Mouse (Mus musculus): ENCODE results near the gene Phactr2.
"Not testable (repeated sequence)": the region's sequence is repeated elsewhere in the genome, so short reads cannot be mapped to it uniquely, and the experiment has no call there.

The Phactr2 gene

DNA sequence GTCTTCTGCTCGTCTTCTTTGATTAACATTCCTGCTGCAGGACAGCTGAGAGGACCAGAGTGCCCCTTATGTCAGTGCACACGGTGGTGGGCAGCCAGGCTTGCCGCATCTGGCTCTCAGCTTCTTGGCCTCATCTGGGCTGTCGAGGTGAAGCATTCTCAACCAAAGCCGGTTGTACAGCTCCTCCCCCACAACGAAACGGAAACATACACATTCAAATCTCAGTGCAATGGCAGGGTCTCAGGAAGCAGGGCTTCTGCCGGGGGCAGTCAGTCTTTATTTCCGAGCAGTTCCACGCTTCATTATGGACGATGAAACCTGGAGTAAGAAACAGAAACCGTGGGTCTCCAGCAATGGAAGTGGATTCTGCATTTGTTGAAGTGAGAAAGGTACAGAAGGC is 260.3 kb downstream of the Phactr2 start:
- DNase-seq (ENCODE audit: low read depth) = no peak

DNA sequence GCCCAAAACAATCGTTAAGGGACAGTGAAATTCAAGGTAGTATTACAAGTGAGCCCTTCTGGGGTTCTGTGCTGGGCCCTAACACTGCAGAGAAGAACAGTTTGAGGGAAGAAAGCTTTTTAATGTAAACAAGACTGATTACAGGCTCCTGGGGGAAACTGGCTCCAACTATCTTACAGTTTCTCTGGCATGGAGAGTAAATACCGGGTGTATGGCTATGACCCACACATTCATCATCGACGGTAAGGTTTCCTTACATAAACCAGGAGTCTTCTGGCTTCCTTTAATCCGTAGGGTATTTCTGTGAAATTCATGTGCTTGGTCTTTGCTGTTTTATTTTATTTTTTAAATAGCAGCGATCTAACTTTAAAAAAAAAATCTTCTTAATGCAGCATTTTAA is 261.4 kb downstream of the Phactr2 start:
- no peak for DNase-seq (ENCODE audit: low read depth)

DNA sequence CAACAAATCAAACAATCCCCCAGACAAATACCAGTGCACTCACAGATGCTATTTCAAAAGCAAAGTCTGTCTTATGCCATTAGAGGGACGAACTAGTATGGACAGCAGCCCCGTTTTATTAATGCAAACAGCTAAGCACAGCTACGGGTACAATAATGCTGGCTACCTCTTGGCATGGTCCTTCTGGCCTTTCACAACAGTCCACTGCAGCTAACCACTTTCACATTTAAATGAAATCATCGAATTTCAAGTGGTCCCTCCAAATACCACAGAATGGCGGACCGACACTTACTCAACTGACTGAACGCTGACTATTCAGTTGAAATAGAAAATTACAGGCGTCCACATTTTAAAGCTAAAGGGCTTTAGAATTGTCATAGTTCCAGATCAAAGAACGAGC is 261.9 kb downstream of the Phactr2 start:
- no peak for DNase-seq (ENCODE audit: low read depth)

DNA sequence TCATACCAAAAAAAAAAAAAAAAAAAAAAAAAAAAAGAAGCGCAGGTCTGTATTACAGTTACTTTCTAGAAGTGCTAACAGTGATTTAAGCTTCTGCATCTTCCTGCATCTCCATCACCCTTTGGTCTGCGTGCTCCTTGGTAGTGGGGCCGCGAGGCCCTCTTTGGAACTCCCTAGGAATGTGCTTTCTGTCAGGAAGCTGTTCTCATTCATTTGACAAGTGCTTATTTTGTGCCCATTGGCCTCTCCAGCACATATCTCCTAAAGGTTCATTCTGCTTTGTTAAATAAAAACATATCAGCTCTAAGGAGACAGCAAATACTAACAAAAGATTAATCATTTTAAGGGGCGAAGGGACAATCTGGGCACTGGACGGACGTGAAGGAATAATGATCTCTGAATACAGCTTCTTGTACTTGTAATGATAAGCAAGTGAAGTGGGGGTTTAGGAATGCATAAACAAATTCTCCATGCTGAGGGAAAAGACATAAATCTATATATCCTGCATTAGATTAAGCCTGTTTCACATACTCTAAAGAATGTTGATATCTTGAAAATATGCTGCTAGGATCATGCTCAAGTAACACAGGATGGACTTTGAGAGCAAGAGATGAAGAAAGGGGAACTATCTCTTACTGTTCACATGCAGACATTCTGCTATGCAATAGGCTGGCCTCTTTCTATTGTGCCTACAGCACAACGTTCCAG is 264.1 kb downstream of the Phactr2 start:
- no peak for DNase-seq (ENCODE audit: low read depth)

DNA sequence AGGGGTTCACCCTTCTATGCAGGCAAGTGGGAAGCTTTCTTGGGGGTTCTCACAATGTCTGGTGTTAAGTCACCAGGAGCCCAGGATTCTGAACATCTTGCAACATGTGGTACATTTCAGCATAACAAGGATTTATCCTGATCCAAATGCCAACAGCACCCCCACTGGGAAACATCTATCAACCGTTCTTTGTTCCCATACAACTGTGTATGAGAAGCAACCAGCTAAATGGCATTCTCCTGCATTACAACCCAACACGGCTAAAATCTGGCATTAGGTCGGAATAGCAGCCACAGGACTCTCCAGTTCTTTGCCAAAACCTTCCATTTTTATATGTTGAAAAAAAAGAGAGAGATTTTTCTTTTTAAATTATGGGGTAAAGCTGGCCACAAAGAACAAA is 264.7 kb downstream of the Phactr2 start:
- DNase-seq (ENCODE audit: low read depth) = no peak

DNA sequence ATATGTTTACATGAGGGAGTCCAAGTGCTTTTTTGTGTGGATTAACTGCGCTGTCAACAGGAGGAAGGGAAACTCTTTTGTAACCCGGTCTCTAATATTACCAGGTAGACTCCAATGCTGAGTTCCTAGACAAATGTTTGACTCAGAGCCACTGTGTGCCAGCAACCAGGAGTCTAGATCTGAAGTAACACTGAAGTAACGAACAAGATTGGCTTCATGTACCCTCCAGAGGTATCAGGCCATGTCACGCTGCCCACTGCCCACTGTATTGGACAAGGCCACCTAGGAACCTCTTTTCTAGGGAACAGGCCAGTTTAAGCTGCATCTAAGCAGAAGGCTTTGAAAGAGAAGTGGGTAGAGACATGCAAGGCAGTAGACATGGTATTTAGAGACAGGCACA is 265.2 kb downstream of the Phactr2 start:
- DNase-seq (ENCODE audit: low read depth) = no peak

DNA sequence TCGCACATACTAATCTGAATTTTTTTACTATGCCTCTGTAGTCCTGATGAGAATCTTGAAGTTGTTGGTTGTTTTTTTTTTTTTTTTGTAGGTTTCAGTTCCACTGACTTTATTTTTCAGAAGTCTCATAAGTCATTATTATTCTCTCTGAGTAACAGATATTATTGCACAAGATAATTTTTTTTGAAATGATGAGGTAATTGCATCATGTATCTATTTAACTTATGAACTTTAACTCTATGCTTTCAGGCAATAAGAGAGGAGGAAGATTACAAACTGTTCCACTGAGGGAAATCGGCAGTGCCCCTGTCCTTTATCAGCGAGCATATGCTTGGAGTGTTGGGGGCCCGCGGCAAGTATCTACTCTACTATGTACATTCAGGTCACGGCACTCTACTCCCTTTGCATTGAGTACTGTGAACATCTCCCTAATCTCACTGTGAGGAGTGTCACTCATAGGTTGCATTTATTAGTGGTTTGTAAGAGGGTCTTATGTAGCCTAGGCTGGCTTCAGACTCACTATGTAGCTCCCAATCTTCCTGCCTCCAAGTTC is 272.4 kb downstream of the Phactr2 start:
- peak; percentile 48 for DNase-seq (ENCODE audit: low read depth)

DNA sequence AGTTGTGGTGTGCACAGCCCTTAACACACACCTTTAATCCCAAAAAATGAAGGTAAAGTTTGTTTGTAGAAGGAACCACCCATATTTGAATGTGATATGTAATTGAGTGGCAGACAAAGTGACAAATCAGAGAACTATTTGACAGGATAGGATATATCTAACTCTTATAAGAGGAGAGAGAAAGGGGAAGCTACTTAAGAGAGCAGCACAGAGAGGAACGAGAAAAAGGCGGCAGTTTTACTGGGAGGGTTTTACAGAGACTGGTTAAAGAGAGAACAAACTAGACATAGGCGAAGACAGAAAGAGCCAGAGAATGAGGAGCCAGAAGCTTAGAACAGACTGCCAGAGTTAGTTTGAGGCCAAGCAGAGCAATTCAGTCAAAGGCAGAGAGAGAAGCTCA is 273.4 kb downstream of the Phactr2 start:
- DNase-seq (ENCODE audit: low read depth) = no peak

DNA sequence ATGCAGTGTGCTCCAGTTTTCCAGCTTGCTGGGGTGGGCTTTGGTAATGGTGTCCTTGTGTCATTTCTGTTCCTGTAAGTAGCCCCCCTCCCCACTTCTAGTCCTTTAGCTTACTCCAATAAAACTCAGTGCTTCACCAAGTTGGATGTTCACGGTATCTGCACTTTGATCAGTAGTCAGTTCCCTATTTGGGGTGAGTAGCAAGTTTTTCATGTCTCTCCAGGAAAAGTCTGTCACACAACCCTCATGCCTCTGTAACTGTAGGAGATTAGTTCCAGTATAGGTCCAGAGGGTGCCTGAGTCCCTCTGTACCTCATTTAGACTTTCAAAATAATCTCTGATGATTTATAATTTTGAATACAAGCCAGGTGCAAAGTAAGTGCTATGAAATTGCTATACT is 275.0 kb downstream of the Phactr2 start:
- DNase-seq (ENCODE audit: low read depth) = no peak

DNA sequence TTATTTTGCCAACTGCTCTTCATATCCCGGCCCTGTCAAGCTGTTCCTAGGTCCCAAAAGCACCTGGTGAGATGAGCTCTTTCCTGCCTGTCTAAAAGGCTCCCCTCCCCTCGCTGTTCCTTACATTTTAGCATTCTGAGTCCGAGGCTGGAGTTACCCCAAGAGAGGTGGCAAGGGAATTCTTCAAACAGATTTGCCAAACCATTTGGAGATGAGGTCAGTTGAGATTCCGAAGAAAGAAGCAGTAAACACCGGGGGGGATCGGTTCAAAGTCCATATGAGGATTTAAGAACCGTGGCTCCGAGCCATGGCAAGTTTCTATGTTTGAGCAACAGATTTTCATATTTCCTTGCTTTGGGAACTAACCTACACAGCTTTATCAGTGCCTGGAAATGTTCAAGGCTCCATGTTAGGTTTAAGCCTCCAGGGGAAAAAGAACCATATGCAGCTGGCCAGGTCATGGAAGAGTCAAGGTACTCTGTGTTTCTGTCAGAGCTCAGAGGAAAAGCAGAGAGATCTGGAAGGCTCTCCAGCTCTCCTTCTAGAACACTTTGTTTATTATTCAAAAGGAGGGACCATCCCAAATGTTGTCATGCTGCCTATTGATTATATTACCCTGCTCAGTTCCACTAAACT is 277.2 kb downstream of the Phactr2 start:
- no peak for DNase-seq (ENCODE audit: low read depth)

DNA sequence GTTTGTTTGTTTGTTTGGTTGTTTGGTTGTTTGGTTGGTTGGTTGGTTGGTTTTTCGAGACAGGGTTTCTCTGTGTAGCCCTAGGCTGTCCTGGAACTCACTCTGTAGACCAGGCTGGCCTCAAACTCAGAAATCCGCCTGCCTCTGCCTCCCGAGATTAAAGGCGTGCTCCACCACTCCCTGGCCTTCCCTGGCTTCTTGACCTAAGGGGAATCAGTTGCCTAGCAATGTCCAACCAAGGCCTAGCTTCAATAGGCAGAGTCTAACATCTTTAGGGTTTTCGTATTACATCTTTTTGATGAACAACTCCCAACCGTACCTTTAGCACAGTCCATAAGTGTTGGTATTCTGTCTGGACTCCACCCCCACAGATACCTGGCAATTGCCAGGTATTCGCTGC is 280.7 kb downstream of the Phactr2 start:
- DNase-seq (ENCODE audit: low read depth) = not testable (repeated sequence)

DNA sequence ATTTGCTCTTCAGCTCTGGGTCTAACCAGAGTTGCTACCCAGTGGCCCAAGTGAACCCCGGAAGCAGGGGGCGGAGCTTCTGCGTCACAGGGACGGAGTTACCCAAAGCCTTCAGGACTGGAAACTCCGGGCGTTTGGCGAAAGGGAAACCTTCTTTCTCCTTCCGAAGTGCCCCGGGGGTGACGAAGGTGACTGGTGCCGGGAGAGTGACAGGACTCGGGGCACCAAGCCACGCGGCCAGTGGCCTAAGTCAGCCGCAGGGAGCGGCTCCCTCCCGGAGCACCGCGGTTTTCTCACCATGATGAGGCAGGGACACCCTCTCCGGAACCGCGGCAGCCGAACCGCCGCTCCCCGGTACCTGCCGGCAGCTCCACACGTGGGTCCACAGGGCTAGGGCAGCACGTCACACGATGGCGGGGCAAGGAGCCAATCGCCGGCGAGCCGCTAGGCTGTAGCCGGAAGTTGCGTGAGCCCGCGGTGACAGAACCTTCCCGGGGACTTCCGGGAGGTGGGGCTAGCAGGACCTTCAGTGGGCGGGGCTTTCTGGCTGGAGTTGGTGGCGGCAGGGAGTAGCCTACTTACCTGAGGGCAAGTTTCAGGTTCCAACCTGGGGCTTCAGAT is 281.4 kb downstream of the Phactr2 start, which contains the start of gene Ltv1:
Ltv1 (minus strand) TSS at position 438 of the 621 bp plus-strand sequence.
- peak; percentile 89 for DNase-seq (ENCODE audit: low read depth)

DNA sequence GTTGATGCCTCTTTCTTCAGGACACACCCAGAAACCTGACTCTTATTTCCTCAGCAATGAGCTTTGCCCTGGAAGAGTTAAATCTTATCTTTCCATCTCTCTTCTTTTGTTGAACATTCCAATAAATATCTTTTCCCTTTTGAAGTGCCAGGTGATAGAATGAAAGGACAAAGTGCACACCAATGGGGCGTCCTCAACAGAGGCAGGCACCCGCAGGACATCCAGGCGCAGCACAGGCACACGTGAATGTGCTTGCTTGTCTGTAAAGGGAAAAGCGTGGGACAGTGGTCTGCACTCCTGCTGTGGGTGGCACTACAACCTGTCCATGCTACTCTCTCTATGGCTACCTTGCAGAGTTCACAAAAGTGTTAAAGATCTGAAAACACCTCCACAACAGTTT is 284.3 kb downstream of the Phactr2 start:
- DNase-seq (ENCODE audit: low read depth) = no peak

DNA sequence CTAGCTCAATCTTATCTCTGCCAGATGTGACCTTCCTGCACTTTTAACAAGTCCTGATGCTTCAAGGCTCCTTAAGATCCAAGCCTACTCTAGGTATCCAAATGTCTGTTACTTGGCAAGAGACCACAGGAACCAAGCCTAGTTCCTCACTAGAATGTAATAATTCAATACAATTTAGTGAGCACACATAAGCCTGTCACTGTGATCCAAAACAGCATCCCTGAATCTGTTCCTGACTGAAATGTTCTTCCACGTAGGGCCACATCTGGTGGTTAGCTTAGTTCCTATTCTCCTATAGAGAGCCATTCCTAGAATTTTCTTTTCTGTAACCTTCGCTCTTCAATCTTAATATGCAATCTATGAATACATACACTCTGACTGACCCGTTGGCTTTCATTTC is 287.5 kb downstream of the Phactr2 start:
- DNase-seq (ENCODE audit: low read depth) = no peak

DNA sequence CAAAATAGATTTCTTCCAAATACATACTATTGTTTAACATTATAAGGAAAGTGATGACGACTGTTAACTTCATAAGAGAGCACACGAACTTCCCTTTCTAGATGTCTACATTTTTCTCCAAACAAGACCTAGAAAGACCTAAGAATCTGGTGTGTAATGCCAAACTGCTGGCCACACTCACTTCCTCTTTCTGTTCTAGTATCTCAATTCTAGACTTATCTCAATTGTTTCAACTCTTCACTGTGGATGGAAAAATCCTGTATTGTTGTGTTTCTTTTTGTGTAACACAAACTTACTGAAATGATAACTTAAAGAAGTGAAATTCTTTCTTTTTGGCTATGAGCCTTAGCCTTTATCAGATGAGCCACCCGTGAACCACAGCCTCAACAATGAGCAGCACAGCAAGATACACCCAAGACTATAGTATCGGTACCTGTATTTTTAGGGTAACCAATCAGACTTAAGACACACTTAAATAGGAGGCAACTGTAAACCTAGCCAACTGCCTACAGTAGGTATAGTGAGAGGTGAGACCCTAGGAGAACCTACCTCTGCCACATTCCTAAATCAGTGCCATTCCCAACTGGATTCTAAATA is 289.9 kb downstream of the Phactr2 start:
- no peak for DNase-seq (ENCODE audit: low read depth)

DNA sequence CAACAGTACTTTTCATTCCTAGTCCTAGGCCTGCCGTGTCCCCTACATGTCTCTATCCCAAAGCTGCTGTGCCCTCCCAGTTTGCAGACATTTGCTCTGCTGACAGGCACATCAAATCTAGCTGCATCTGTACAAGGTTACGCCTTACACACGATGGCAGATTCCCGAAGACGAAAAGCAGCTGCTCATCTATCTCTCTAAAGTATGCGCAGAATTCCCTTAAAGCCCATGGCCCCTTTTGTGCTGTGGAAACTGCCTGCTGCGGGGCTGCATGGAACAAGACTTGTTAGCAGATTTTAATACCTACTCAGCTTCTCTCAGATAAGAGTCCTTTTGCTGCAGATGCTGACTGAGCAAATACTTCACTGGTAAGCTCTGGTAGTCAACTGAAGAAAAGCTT is 294.0 kb downstream of the Phactr2 start:
- no peak for DNase-seq (ENCODE audit: low read depth)

DNA sequence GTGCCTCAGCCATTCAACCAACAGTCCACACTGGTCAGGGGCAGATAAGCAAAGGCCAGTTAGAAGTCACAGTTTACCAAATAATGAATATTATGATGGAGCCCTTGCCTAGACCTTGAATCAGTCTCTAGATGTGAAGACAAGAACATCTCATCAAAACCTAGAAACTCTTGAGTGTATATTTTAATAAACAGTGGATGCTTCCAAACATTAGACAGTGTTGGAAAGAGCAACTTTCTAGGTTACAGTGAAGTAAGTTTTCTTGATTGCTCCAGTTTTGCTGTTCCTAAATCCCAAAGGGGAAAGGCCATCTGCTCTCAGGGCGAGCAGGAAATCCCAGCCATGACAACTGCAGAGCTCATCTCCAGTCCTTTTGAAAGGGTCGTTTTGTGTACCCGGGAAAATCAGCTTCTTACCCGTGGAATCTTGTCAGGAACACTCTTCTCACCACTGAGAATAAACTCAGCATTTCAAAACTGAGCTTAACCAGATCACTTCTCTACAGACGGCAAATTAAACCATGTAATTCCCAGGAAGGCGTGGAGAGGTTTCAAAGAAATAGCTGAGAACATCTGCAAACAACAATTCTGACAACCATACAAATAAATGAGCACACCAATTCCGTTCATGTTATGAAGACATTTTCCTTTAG is 296.1 kb downstream of the Phactr2 start, which contains the start of gene Zc2hc1b:
Zc2hc1b (minus strand) TSS at position 51 of the 652 bp plus-strand sequence.
- no peak for DNase-seq (ENCODE audit: low read depth)

DNA sequence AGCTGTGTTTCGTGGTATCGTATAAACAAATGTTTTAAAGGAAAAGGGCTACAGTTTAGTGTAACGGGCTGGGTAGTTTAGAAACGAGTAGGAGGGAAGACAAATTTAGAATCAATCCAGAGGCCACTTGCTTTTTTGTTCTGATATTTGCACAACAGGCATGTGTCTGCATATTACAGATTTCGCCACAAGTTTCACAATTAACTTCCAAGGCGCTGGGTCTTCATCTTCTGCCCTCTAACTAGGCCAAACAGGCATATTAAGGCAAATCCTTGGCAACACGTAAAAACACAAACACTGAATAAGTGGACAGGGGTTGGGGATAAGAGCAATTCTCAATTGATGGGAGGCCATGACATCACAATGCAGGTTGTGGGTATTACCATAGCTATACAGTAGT is 298.3 kb downstream of the Phactr2 start:
- DNase-seq (ENCODE audit: low read depth) = no peak

DNA sequence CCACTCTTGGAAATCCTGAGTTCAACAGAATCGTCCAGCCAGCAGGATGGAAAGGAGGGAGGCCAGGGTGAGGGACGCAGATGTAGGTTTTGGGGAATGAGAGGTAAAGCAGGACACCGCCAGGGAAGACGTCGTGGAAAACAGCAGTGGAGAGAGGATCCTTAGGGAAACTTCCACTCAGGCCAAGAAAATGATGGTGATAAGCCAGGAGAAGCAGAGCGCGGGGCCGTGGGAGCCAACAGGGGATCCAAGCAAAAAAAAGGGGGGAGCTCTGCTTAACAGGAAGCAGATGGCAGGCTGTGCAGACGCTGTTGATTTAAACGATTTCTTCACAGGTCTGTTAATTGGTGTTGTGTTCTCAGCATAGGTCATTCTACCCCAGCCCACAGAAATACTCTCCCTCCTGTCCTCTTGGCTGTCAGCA is 301.4 kb downstream of the Phactr2 start:
- DNase-seq (ENCODE audit: low read depth) = no peak

DNA sequence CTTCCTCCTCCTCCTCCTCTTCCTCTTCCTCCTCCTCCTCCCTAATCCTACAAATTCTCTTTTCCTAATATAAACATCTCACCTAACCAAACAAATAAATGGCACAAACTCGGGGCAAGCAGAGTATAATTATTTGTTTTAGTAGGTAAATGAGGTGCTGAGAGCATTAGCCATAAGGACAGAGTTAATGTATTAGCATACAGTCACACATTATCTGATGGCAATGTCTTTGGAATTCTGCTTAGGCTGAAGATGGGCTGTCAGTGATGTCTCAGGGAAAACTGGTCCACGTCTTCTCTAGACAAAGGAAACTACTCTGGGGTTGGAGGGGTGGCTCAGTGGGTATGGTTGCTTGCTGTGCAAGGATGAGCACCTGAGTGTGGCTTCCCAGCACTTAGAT is 302.8 kb downstream of the Phactr2 start:
- DNase-seq (ENCODE audit: low read depth) = no peak

DNA sequence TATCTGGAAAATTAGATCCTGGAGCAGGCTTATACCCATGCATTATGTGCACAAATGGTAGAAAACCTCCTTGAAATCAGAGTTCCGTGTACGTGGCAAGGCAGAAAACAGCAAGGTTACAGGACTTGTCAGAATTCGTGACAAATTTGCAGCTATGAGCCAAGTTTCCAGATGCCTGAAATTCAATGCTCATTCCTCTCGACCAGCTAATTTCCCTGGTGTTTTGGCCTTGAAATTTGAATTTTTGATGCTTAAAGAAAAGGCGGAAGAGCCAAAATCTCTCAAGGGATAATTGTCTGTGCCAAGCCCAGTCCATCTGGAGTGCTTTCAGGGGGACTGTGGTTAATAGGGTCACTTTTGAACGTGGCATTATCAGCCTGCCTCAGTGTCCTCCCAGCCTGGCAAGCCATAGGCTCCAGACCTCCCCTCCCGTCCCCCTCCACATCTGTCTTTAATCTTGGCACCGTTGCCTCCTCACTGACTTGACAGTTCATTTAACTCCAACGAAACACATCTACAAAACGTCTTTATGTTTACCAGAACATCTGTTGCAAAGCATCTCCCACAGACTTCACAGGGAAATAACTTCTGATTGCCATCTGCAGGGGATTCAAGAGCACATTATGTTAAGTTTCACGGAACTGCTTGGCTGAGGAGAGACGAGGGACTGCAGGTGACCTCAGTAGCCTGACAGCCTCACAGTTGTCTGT is 303.3 kb downstream of the Phactr2 start:
- no peak for DNase-seq (ENCODE audit: low read depth)
